Mouse (Mus musculus): Measurements from ENCODE around the gene Gnas.

The Gnas gene

GRCm38 (mm10) chr2:174359656-174360055 is 75.5 kb downstream of the Gnas start:
- no peak for DNase-seq (ENCODE audit: low spot score in 2 of 2)

- no peak for DNase-seq (ENCODE audit: low spot score in 2 of 2)
Measured at GRCm38 (mm10) chr2:174366571-174366970, 82.5 kb downstream of the Gnas start.

GRCm38 (mm10) chr2:174381021-174381420 is 96.9 kb downstream of the Gnas start:
- no peak for DNase-seq (ENCODE audit: low spot score in 2 of 2)

GRCm38 (mm10) chr2:174391936-174392335 is 107.8 kb downstream of the Gnas start:
- no peak for DNase-seq (ENCODE audit: low spot score in 2 of 2)

- no peak for DNase-seq (ENCODE audit: low spot score in 2 of 2)
Measured at GRCm38 (mm10) chr2:174392554-174392953, 108.4 kb downstream of the Gnas start.

GRCm38 (mm10) chr2:174393383-174393782 is 109.3 kb downstream of the Gnas start:
- no peak for DNase-seq (ENCODE audit: low spot score in 2 of 2)
